Mouse (Mus musculus): ENCODE measurements around the gene Hoxa1. TPM values are rescaled to one million over a fixed set of nuclear protein-coding genes. Genes with fewer than 3 reads are reported as not detected.

The Hoxa1 gene
- polyA plus RNA-seq, 1 experiment from 2014 or later, result not detected

GRCm38 (mm10) chr6:52202362-52203120, 44.4 kb upstream of the Hoxa1 start:
- 2% methylated on average over 22 of the region's 22 CpGs for WGBS

GRCm38 (mm10) chr6:52201269-52201668, 43.2 kb upstream of the Hoxa1 start:
- 14% methylated on average over 1 of the region's 1 CpGs for WGBS
- Histone ChIP-seq H3K9me3 (replicated peaks; ENCODE audit: control insufficient read depth, low read length) (no peaks in the 10 kb centered on the region), H3K27me3 (replicated peaks; ENCODE audit: control insufficient read depth, insufficient read depth, low read length) (peaks cover 99% of the 10 kb centered on the region), H3K4me3 (ENCODE audit: low read depth, low read length) (no peak overlapping the region), H3K9ac (ENCODE audit: low read length) (no peak overlapping the region), H3K36me3 (ENCODE audit: control insufficient read depth, insufficient read depth, low read length) (no peaks in the 10 kb centered on the region), H3K27ac (ENCODE audit: low read depth, low read length) (no peak overlapping the region), H3K4me2 (ENCODE audit: low read length) (no peak overlapping the region), H3K4me1 (ENCODE audit: control insufficient read depth, insufficient read depth, low read length) (no peaks in the 10 kb centered on the region)
- ATAC-seq (no peak), DNase-seq (ENCODE audit: low spot score) (no peak)

More at GRCm38 (mm10) chr6:52202362-52203120, 44.4 kb upstream of the Hoxa1 start:
- Histone ChIP-seq H3K4me2 (ENCODE audit: low read length) (no peak overlapping the region), H3K9ac (ENCODE audit: low read length) (no peak overlapping the region), H3K36me3 (ENCODE audit: control insufficient read depth, insufficient read depth, low read length) (no peaks in the 10 kb centered on the region), H3K9me3 (replicated peaks; ENCODE audit: control insufficient read depth, low read length) (no peaks in the 10 kb centered on the region), H3K27me3 (replicated peaks; ENCODE audit: control insufficient read depth, insufficient read depth, low read length) (peaks cover 99% of the 10 kb centered on the region), H3K4me3 (ENCODE audit: low read depth, low read length) (no peak overlapping the region), H3K4me1 (ENCODE audit: control insufficient read depth, insufficient read depth, low read length) (no peaks in the 10 kb centered on the region), H3K27ac (ENCODE audit: low read depth, low read length) (no peak overlapping the region)
- ATAC-seq (no peak), DNase-seq (ENCODE audit: low spot score) (no peak)

GRCm38 (mm10) chr6:52200751-52201250, 42.7 kb upstream of the Hoxa1 start:
- DNase-seq (ENCODE audit: low spot score) (no peak), ATAC-seq (no peak)
- Histone ChIP-seq H3K4me1 (ENCODE audit: control insufficient read depth, insufficient read depth, low read length) (no peaks in the 10 kb centered on the region), H3K4me3 (ENCODE audit: low read depth, low read length) (no peak overlapping the region), H3K9ac (ENCODE audit: low read length) (no peak overlapping the region), H3K27ac (ENCODE audit: low read depth, low read length) (no peak overlapping the region), H3K27me3 (replicated peaks; ENCODE audit: control insufficient read depth, insufficient read depth, low read length) (peaks cover 99% of the 10 kb centered on the region), H3K4me2 (ENCODE audit: low read length) (no peak overlapping the region), H3K36me3 (ENCODE audit: control insufficient read depth, insufficient read depth, low read length) (no peaks in the 10 kb centered on the region), H3K9me3 (replicated peaks; ENCODE audit: control insufficient read depth, low read length) (no peaks in the 10 kb centered on the region)
- 5% methylated on average over 10 of the region's 10 CpGs for WGBS

GRCm38 (mm10) chr6:52200073-52200750, 42.1 kb upstream of the Hoxa1 start:
- peaks cover 99% of the 10 kb centered on the region for H3K27me3 ChIP-seq (replicated peaks; ENCODE audit: control insufficient read depth, insufficient read depth, low read length)
- 1% methylated on average over 30 of the region's 30 CpGs for WGBS
- no peak for ATAC-seq
- no peak overlapping the region for H3K9ac ChIP-seq (ENCODE audit: low read length)
- no peaks in the 10 kb centered on the region for H3K36me3 ChIP-seq (ENCODE audit: control insufficient read depth, insufficient read depth, low read length)
- H3K4me1 ChIP-seq (ENCODE audit: control insufficient read depth, insufficient read depth, low read length), result no peaks in the 10 kb centered on the region
- H3K27ac ChIP-seq (ENCODE audit: low read depth, low read length), result no peak overlapping the region
- H3K4me2 ChIP-seq (ENCODE audit: low read length), result no peak overlapping the region
- H3K9me3 ChIP-seq (replicated peaks; ENCODE audit: control insufficient read depth, low read length), result no peaks in the 10 kb centered on the region
- DNase-seq (ENCODE audit: low spot score), result no peak
- H3K4me3 ChIP-seq (ENCODE audit: low read depth, low read length), result no peak overlapping the region

- no peak overlapping the region for H3K27ac ChIP-seq (ENCODE audit: low read depth, low read length)
- no peak overlapping the region for H3K9ac ChIP-seq (ENCODE audit: low read length)
- no peaks in the 10 kb centered on the region for H3K36me3 ChIP-seq (ENCODE audit: control insufficient read depth, insufficient read depth, low read length)
- no peak for ATAC-seq
- DNase-seq (ENCODE audit: low spot score), result peak; percentile 57
- no peak overlapping the region for H3K4me2 ChIP-seq (ENCODE audit: low read length)
- 0% methylated on average over 10 of the region's 10 CpGs for WGBS
- H3K27me3 ChIP-seq (replicated peaks; ENCODE audit: control insufficient read depth, insufficient read depth, low read length), result peaks cover 100% of the 10 kb centered on the region
- H3K9me3 ChIP-seq (replicated peaks; ENCODE audit: control insufficient read depth, low read length), result no peaks in the 10 kb centered on the region
- H3K4me1 ChIP-seq (ENCODE audit: control insufficient read depth, insufficient read depth, low read length), result no peaks in the 10 kb centered on the region
- H3K4me3 ChIP-seq (ENCODE audit: low read depth, low read length), result no peak overlapping the region
These were observed 39.2 kb upstream of the Hoxa1 start for GRCm38 (mm10) chr6:52197271-52197670.

GRCm38 (mm10) chr6:52196811-52197210, 38.7 kb upstream of the Hoxa1 start:
- Histone ChIP-seq H3K4me1 (ENCODE audit: control insufficient read depth, insufficient read depth, low read length) (peaks cover 3% of the 10 kb centered on the region; the same call in 1 of the 2 replicates), H3K36me3 (ENCODE audit: control insufficient read depth, insufficient read depth, low read length) (no peaks in the 10 kb centered on the region), H3K4me3 (ENCODE audit: low read depth, low read length) (no peak overlapping the region), H3K27ac (ENCODE audit: low read depth, low read length) (no peak overlapping the region), H3K9ac (ENCODE audit: low read length) (no peak overlapping the region), H3K27me3 (replicated peaks; ENCODE audit: control insufficient read depth, insufficient read depth, low read length) (peaks cover 100% of the 10 kb centered on the region), H3K9me3 (replicated peaks; ENCODE audit: control insufficient read depth, low read length) (no peaks in the 10 kb centered on the region), H3K4me2 (ENCODE audit: low read length) (no peak overlapping the region)
- 3% methylated on average over 9 of the region's 9 CpGs for WGBS
- no peak for DNase-seq (ENCODE audit: low spot score)
- no peak for ATAC-seq

- Histone ChIP-seq H3K27ac (ENCODE audit: low read depth, low read length) (no peak overlapping the region), H3K36me3 (ENCODE audit: control insufficient read depth, insufficient read depth, low read length) (no peaks in the 10 kb centered on the region), H3K4me2 (ENCODE audit: low read length) (no peak overlapping the region), H3K27me3 (replicated peaks; ENCODE audit: control insufficient read depth, insufficient read depth, low read length) (peaks cover 98% of the 10 kb centered on the region), H3K4me3 (ENCODE audit: low read depth, low read length) (no peak overlapping the region), H3K9me3 (replicated peaks; ENCODE audit: control insufficient read depth, low read length) (no peaks in the 10 kb centered on the region), H3K9ac (ENCODE audit: low read length) (no peak overlapping the region), H3K4me1 (ENCODE audit: control insufficient read depth, insufficient read depth, low read length) (peaks cover 6% of the 10 kb centered on the region; the same call in 1 of the 2 replicates)
- no peak for DNase-seq (ENCODE audit: low spot score)
- no peak for ATAC-seq
- 3% methylated on average over 10 of the region's 10 CpGs for WGBS
These were observed 36.6 kb upstream of the Hoxa1 start for GRCm38 (mm10) chr6:52194690-52195089.

GRCm38 (mm10) chr6:52191860-52192550, 33.9 kb upstream of the Hoxa1 start:
- H3K36me3 ChIP-seq (ENCODE audit: control insufficient read depth, insufficient read depth, low read length), result no peaks in the 10 kb centered on the region
- H3K27me3 ChIP-seq (replicated peaks; ENCODE audit: control insufficient read depth, insufficient read depth, low read length), result peaks cover 97% of the 10 kb centered on the region
- peak overlapping the region; percentile 61 for H3K4me2 ChIP-seq (ENCODE audit: low read length)
- peaks cover 6% of the 10 kb centered on the region; the same call in 1 of the 2 replicates for H3K4me1 ChIP-seq (ENCODE audit: control insufficient read depth, insufficient read depth, low read length)
- no peak overlapping the region for H3K9ac ChIP-seq (ENCODE audit: low read length)
- no peak overlapping the region for H3K27ac ChIP-seq (ENCODE audit: low read depth, low read length)
- peak overlapping the region; percentile 33 for H3K4me3 ChIP-seq (ENCODE audit: low read depth, low read length)
- no peaks in the 10 kb centered on the region for H3K9me3 ChIP-seq (replicated peaks; ENCODE audit: control insufficient read depth, low read length)
- DNase-seq (ENCODE audit: low spot score) (peak; percentile 62), ATAC-seq (peak; percentile 62)
- under 1% methylated on average over 40 of the region's 55 CpGs for WGBS

Measured in forebrain, embryonic 14.5 days (tissue).